29 mouse cellular contexts compared by ENCODE assay signal in genomic region chr19:61264933-61265332, GRCm38 (mm10). TPM values are rescaled to one million over a fixed set of nuclear protein-coding genes. Genes with fewer than 3 reads are reported as not detected.
DNase-seq lines count a peak whose midpoint lies in the region; ATAC-seq and TF ChIP-seq lines count a peak whose summit lies in the region.
"Had no signal": no experiment of that assay in that cellular context is flagged by ENCODE, and none has a peak within 500 bp of the region (broad histone marks: within the 10 kb centered on the region; RNA-seq: fewer than 3 reads in every experiment).

No protein-coding gene starts in this region.

- intact Hi-C loops in left cerebral cortex, postnatal 10 days (cut with DNase I) = loop anchor here (5.0 kb wide), 1 partner anchor 383 kb away; no protein-coding TSS in a partner anchor

- no peak overlapping the region for H3K9ac ChIP-seq in hindbrain, embryonic 15.5 days
- no peak overlapping the region for H3K9ac ChIP-seq in hindbrain, embryonic 12.5 days
- H3K9ac ChIP-seq: embryonic facial prominence, embryonic 13.5 days; forebrain, embryonic 12.5 days; forebrain, embryonic 15.5 days had no signal

- no peak overlapping the region for H3K4me2 ChIP-seq in hindbrain, embryonic 15.5 days
- no peak overlapping the region for H3K4me2 ChIP-seq in hindbrain, embryonic 12.5 days (replicated peaks)
- H3K4me2 ChIP-seq: embryonic facial prominence, embryonic 13.5 days; forebrain, embryonic 12.5 days; forebrain, embryonic 15.5 days; heart, embryonic 11.5 days had no signal

- no peak overlapping the region for H3K4me3 ChIP-seq in hindbrain, embryonic 15.5 days
- H3K4me3 ChIP-seq in hindbrain, embryonic 12.5 days = no peak overlapping the region
- no peak overlapping the region for H3K4me3 ChIP-seq in cerebellum, adult 2 months (replicated peaks; ENCODE audit: insufficient read depth, low read depth, low read length)
- H3K4me3 ChIP-seq: embryonic facial prominence, embryonic 10.5 days; embryonic facial prominence, embryonic 13.5 days; forebrain, embryonic 12.5 days; forebrain, embryonic 15.5 days; hindbrain, embryonic 10.5 days had no signal

- no peaks in the 10 kb centered on the region for H3K36me3 ChIP-seq in hindbrain, embryonic 15.5 days
- no peaks in the 10 kb centered on the region for H3K36me3 ChIP-seq in hindbrain, embryonic 12.5 days
- H3K36me3 ChIP-seq: embryonic facial prominence, embryonic 10.5 days; embryonic facial prominence, embryonic 13.5 days; forebrain, embryonic 12.5 days; forebrain, embryonic 15.5 days; G1E; hindbrain, embryonic 10.5 days had no signal

- H3K27me3 ChIP-seq in hindbrain, embryonic 15.5 days = no peaks in the 10 kb centered on the region
- H3K27me3 ChIP-seq in hindbrain, embryonic 12.5 days = no peaks in the 10 kb centered on the region
- H3K27me3 ChIP-seq in cerebellum, adult 2 months (ENCODE audit: control insufficient read depth, insufficient read depth, low read length) = no peaks in the 10 kb centered on the region
- H3K27me3 ChIP-seq: CH12.LX; embryonic facial prominence, embryonic 13.5 days; forebrain, embryonic 15.5 days had no signal

- TF ChIP-seq POLR2A in cerebellum, adult 2 months (IDR thresholded peaks at IDR 0.05; ENCODE audit: borderline replicate concordance, insufficient read depth, low read length) = no peak

- H3K4me1 ChIP-seq in hindbrain, embryonic 15.5 days (replicated peaks) = peaks cover 3% of the 10 kb centered on the region; the same call in 1 of the 2 replicates
- no peaks in the 10 kb centered on the region for H3K4me1 ChIP-seq in hindbrain, embryonic 12.5 days
- no peaks in the 10 kb centered on the region for H3K4me1 ChIP-seq in cerebellum, adult 2 months (ENCODE audit: control insufficient read depth, insufficient read depth, low read length)
- H3K4me1 ChIP-seq: embryonic facial prominence, embryonic 10.5 days; embryonic facial prominence, embryonic 13.5 days; forebrain, embryonic 12.5 days; forebrain, embryonic 15.5 days; hindbrain, embryonic 10.5 days had no signal

- H3K9me3 ChIP-seq in hindbrain, embryonic 15.5 days = no peaks in the 10 kb centered on the region
- H3K9me3 ChIP-seq in hindbrain, embryonic 12.5 days (replicated peaks) = no peaks in the 10 kb centered on the region
- H3K9me3 ChIP-seq: embryonic facial prominence, embryonic 10.5 days; embryonic facial prominence, embryonic 13.5 days; forebrain, embryonic 12.5 days; forebrain, embryonic 15.5 days; G1E; hindbrain, embryonic 10.5 days had no signal

- no peak for TF ChIP-seq CTCF in cerebellum, adult 2 months (IDR thresholded peaks at IDR 0.05; ENCODE audit: borderline replicate concordance, insufficient read depth, low read depth, low read length)

- peak; percentile 56 for DNase-seq in MEL-GATA-1-ER (ENCODE audit: extremely low read depth, low read depth)
- DNase-seq in left cerebral cortex, postnatal 10 days (ENCODE audit: extremely low spot score in 1 of 2, low spot score in 2 of 2) = no peak
- DNase-seq in layer of hippocampus, postnatal 36 days = no peak
- no peak for DNase-seq in cerebellum, adult 2 months

- peak overlapping the region; percentile 26; the same call in 1 of the 2 replicates for H3K27ac ChIP-seq in hindbrain, embryonic 15.5 days (replicated peaks)
- H3K27ac ChIP-seq in hindbrain, embryonic 12.5 days = no peak overlapping the region
- H3K27ac ChIP-seq in cerebellum, adult 2 months (ENCODE audit: insufficient read depth, low read length) = no peak overlapping the region
- H3K27ac ChIP-seq: embryonic facial prominence, embryonic 10.5 days; embryonic facial prominence, embryonic 13.5 days; forebrain, embryonic 12.5 days; forebrain, embryonic 15.5 days; hindbrain, embryonic 10.5 days; hindbrain, postnatal 0 days had no signal

- ATAC-seq in hindbrain, embryonic 15.5 days (ENCODE audit: low FRiP score, low read depth) = no peak
- no peak for ATAC-seq in hindbrain, embryonic 12.5 days (ENCODE audit: low FRiP score)
- ATAC-seq in hematopoietic stem cell, adult 5-6 weeks (replicated peaks in 1 of 2; ENCODE audit: insufficient read depth in 1 of 2, low FRiP score in 2 of 2, low TSS enrichment in 1 of 2, low read depth in 1 of 2, poor library complexity in 2 of 2, severe bottlenecking in 2 of 2) = peak; percentile 6 to 9; a peak in 1 of 4 replicates
- ATAC-seq: forebrain, embryonic 15.5 days had no signal

RNA-seq across cellular contexts. Expression of gene Gm21060, which starts 31.9 kb away (rescaled TPM):
- polyA plus RNA-seq in hindbrain, embryonic 15.5 days (2015; fragmentation: Nextera tagmentation; extraction: Ambion mirVana) = not detected in 2 replicates
- polyA plus RNA-seq in hindbrain, embryonic 12.5 days (2016; fragmentation: Nextera tagmentation; extraction: Ambion mirVana) = not detected in 2 replicates
- not detected in 2 replicates for total RNA-seq in hematopoietic stem cell, adult 5-6 weeks (2017)
- not detected for total RNA-seq in left cerebral cortex, postnatal 10 days (2021)
- total RNA-seq in layer of hippocampus, postnatal 36 days (2021) = not detected
- polyA plus RNA-seq in cerebellum, adult 2 months (2012; rRNA removed) = not detected in 2 replicates
- total RNA-seq: adrenal gland, adult 8-10 months; adrenal gland, postnatal 36 days; CH12.LX; G1E; gastrocnemius, adult 8-10 months; gastrocnemius, postnatal 36 days; heart, adult 8-10 months; heart, postnatal 25 days; hindbrain, postnatal 0 days had no signal
- polyA plus RNA-seq: activated CD4-positive, CD25-positive, alpha-beta regulatory T cell, adult 4 months; cortical plate, adult 2 months; embryonic facial prominence, embryonic 10.5 days; embryonic facial prominence, embryonic 13.5 days; erythroblast, embryonic 14.5 days; forebrain, embryonic 12.5 days; forebrain, embryonic 15.5 days; G1E; heart, embryonic 11.5 days; heart, embryonic 14.5 days; heart, postnatal 0 days; hindbrain, embryonic 10.5 days; hindbrain, postnatal 0 days; inflammation-experienced regulatory T-cells, adult 6 months; intestine, embryonic 16.5 days had no signal

RNA-seq across cellular contexts. Expression of gene Csf2ra, which starts 36.7 kb away (rescaled TPM):
- polyA plus RNA-seq in hindbrain, embryonic 15.5 days (2015; fragmentation: Nextera tagmentation; extraction: Ambion mirVana) = 60.2 and 77.5 TPM in 2 replicates
- 39.4 and 41.6 TPM in 2 replicates for polyA plus RNA-seq in hindbrain, embryonic 12.5 days (2016; fragmentation: Nextera tagmentation; extraction: Ambion mirVana)
- 19.8 and 28.6 TPM in 2 replicates for total RNA-seq in hematopoietic stem cell, adult 5-6 weeks (2017)
- total RNA-seq in left cerebral cortex, postnatal 10 days (2021) = 10 to 100 TPM; 36.2 to 42.3 TPM
- 10 to 100 TPM; 38.3 to 38.6 TPM for total RNA-seq in layer of hippocampus, postnatal 36 days (2021)
- 94.3 and 103 TPM in 2 replicates for polyA plus RNA-seq in cerebellum, adult 2 months (2012; rRNA removed)

Comparison
In these comparisons a context has a peak if more than half of its experiments do, and no peak if none do; other contexts are left out.
1. ATAC-seq: peak in hematopoietic stem cell, adult 5-6 weeks (2 of 2); none in hindbrain, embryonic 15.5 days (single experiment) and hindbrain, embryonic 12.5 days (single experiment).